Mouse (Mus musculus) erythroblast, embryonic 14.5 days (primary cell): ENCODE results near the gene Dffb.

Experiments
- GATA1 ChIP-seq: IDR thresholded peaks from 2 replicates; pipeline ENCODE4 v1.6.1; 2012; ENCODE audit warnings: low read length, inconsistent platforms, mixed read lengths
- TAL1 ChIP-seq: IDR thresholded peaks from 3 replicates; pipeline ENCODE4 v1.6.1; 2012; ENCODE audit warnings: low read length, inconsistent platforms, mixed read lengths

- no peak for TF ChIP-seq TAL1
- no peak for TF ChIP-seq GATA1
Measured at GRCm38 (mm10) chr4:153992715-153993114, 17.8 kb upstream of the Dffb start.
